Mouse (Mus musculus) kidney, adult 2 months (tissue): ENCODE results near the gene Klhl25.

Source experiments
- CTCF ChIP-seq: fragments of 200-500 bp; conservative IDR thresholded peaks from 2 replicates; pipeline ENCODE4 v1.5.1; 2011; ENCODE audit warnings: low read depth, mild to moderate bottlenecking, control low read depth, low read length, moderate library complexity, mixed read lengths; ENCODE audit not compliant: insufficient read depth, insufficient read length
- POLR2A ChIP-seq: fragments of 200-500 bp; IDR thresholded peaks from one replicate; pipeline ENCODE4 v1.6.1; 2011; ENCODE audit warnings: low read depth, low read length, control low read depth

DNA sequence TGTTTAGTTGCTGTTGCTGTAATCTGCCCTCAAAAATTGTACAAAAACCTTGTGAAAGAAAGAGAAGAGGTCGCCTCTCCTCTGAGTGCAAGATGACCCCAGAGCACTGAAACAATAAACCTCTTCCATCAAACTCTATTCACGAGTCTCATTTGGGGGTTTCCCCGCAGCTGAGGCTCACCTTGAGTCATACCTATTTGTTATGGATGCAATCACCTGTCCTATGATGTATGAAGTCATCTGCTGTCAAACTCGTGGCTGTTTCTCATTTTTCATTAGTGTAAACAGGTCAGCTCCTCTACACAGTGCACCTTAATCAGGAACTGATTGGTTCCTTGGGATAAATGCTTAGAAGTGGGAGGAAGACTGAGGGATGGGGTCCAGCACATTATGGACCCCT lies 47.6 kb upstream of the Klhl25 start:
- no peak for TF ChIP-seq CTCF
- no peak for TF ChIP-seq POLR2A
